Mouse (Mus musculus) left cerebral cortex, postnatal 36 days (tissue): ENCODE measurements around the gene Calu. TPM values are rescaled to one million over a fixed set of nuclear protein-coding genes. Genes with fewer than 3 reads are reported as not detected.
"Not testable (repeated sequence)": the region's sequence is repeated elsewhere in the genome, so short reads cannot be mapped to it uniquely, and the experiment has no call there.

Experiments
- DNase-seq, 2 experiments: peaks; one replicate each; pipeline ENCODE4 v3.0.0; 2021 to 2022; ENCODE audit warnings: low spot score in 2 of 2, mixed read lengths in 1 of 2
- intact Hi-C: fragments of 180-260 bp; cut with DNase I; formaldehyde crosslinking; loops from one replicate; pipeline ENCODE4 v1.15.1; 2025
- total RNA-seq, 2 experiments: library from RNA; stranded (reverse); gene quantifications; 2 replicates each; pipeline ENCODE4 v1.2.3; 2021

Gene Calu
- 10 to 100 TPM; 65.3 to 66.4 TPM for total RNA-seq

DNA sequence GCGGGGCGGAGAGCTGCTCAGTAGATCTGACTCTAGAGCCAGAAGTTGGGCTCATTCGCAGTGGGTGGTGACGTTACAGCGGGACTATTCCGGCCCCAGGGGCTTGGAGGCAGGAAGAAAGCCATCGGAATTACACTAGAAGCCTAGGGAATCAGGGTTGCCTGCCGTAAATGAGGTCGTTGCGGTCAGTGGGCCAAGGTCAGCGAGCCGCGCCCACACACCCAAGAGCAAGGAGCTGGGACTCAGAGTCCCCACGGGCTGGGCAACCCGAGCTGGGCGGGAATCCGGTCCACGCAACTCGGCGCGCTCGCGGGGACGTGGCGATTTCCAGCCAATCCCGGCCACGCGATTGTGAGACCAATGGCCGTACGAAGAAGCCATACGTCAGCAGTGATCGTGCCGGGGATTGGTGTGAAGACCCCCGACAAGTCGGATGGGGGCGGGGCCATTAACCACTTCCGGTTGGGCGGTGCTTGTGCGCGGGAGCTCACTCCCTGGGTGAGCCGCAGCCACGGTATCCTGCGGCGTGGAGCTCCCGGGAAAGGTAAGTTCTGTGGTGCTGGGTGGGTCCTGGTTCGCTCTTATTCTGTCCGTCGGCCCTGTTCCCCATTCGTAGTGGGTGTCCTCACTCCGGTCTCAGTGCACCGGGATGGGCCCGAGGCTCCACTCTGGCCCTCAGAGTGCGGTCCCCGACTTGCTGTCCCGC, at the start of gene Calu:
Gene Calu, plus strand, starts transcription at position 405 of the 706 bp plus-strand sequence.
- intact Hi-C loops = loop anchor here (10.0 kb wide), 1 partner anchor 163 kb away; no protein-coding TSS in a partner anchor
- DNase-seq = peak; percentile 98 to 99

DNA sequence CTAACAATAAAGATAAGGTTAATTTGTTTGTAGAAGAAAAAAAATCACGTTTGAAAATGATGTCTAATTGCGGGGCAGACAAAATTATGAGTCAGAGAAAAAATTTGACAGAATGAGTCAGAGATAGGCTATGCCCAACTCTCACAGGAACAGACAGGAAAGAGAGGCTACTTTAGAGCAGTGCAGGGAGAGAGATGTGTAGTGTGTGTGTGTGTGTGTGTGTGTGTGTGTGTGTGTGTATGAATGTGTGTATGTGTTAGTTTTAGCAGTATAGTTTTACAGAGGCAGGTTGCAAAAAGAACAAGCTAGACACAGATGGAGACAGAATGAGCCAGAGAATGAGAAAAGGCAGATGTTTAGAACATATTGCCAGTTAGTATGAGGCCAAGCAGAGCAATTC, 48.8 kb upstream of the Calu start:
- no peak for DNase-seq
- intact Hi-C loops = no loop called here

DNA sequence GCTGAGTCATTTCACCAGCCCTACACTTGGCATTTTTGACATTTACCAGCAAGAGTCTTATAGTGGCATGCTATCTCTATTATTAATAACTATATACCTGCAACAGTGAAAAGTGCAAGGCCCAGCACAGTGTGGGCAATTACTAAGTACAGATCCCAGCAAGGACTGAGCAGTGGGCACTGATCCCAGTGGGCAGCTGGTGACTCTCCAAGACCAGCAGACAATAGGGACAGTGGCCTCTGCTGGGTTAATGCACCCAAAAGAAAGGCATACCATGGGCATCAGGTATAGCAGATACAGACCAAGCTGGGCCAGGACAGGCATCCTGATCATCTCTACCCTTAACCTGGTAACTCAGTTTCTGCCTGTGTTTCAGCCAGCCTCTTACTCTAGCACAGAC, 44.6 kb upstream of the Calu start:
- DNase-seq = no peak
- intact Hi-C loops = no loop called here

DNA sequence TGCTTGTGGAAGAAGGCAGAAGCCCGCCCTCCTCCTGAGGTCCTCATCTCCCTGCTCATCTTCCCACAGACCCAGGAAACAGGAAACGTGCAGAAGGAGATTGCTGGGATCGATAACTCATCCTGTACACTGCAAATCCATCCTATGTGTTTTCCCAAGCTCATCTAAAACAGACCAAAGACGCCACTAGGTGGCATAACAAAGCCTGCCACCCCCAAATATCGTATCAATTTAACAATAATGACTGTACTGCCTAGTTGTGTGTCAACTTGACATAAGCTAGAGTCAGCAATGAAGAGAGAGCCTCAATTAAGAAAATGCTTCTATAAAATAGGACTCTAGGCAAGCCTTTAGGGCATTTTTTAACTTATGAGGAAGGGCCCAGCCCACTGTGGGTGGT, 44.1 kb upstream of the Calu start:
- intact Hi-C loops = no loop called here
- DNase-seq = no peak

DNA sequence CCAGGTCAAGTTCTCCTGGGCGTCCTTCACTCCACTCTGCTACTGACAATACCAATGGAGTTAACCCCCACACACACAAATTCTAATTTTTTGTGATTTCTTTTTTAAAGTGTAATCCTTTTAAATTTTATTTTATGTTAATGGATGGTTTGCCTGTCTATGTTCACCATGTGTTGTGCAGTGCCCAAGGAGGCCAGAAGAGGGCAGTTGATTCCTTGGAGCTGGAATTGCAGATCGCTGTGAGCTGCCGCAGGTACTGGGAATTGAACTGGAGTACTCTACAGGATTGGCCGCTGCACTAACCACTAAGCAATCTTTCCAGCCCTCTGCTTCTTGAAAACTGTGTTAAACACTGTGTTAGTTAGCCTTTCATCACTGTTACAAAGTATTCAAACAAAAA, 42.4 kb upstream of the Calu start:
- DNase-seq = no peak
- intact Hi-C loops = no loop called here

DNA sequence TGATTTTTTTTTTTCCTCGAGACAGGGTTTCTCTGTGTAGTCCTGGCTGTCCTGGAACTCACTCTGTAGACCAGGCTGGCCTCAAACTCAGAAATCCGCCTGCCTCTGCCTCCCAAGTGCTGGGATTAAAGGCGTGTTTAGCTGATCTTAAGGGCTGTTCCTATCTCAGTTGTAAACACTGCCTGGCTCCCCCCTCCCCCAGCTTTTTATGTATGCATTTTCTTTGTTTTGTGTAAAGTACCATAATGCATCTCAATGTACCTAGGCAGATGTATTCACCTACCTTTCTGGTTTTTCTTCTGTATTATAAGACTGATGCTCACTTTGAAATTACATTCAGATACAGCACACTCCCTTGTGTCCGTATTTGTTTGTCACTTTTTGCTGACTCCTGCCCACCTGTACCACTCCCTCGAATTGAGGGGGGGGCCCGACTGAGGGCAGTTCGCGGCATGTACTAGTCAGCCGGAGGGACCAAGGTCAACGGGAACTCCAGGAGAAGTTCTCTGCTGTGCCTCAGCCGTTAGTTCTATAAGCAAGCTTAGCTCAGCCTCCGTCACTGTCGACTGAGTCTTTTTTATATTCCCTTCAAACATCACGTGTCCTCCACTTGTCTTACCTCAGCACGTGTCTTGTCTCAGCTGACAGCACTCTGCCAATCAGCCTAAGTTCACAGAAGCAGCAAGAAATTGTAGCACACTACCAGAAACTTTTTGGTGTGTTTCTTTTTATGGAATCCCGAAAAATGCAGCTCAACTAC, 38.8 kb upstream of the Calu start:
- intact Hi-C loops = no loop called here

DNA sequence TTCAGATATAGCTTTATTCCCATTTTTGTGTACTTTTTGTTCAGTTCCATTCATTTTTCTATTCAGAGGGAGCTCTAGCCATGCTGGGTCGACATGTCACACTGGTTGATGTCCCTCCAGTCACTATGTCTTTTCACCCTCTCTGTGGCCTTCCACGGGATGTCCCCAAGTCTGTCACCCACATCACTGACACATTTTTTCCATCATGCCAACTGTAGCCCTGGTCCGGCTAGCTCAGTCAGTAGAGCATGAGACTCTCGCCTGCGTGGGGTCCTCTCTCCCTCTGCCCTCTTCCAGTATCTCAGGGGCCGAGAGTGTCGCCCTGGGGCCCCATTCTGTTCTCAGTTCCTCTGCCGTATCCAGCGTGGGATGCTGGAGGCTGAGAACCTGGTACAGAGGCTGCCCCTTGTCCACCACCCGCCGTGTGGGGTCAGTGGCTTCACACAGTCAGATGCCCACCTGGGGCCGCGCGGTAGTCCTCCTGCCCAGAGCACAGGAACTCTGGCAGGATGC, 34.1 kb upstream of the Calu start:
- DNase-seq = no peak
- intact Hi-C loops = no loop called here

More for the DNA sequence above, 38.8 kb upstream of the Calu start:
- DNase-seq = no peak

DNA sequence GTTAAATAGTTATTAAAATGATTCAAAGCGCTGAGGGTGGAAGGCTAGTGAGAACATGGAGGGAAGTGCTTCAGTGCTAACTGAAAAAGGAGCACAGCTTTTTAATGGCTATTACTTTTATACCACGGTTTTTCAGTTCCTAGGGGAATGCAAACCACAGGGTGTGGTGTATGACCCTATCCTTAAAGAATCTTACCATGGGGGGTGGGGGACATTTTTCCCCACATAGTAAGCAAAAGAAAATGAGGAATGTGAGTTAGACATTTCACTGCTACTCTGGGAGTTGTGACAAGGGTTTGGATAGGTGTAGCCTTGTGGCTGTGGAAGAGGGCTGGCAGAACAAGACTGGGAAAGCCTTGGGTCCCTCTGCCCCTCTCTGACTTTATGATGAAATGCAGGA, 30.6 kb upstream of the Calu start:
- DNase-seq = no peak
- intact Hi-C loops = no loop called here

DNA sequence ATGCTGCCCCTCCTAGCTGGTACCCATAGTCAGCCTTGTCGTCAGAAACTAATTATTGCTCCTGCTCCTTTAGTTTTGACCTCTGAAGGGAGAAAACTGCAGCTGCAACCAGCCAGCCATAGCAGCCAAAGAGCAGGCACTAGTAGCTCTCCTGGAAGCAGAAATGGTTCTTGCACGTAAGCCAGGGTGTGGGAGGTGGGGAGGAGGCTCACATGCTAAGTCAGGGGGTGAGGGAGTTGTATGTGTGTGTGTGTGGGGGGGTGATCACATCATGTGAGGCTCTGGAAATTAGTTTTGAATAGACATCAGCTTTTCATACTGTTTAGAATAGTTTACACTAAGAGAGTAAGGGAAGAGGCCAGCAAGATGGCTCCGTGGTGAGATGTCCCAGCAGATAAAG, 29.9 kb upstream of the Calu start:
- DNase-seq = no peak
- intact Hi-C loops = no loop called here

DNA sequence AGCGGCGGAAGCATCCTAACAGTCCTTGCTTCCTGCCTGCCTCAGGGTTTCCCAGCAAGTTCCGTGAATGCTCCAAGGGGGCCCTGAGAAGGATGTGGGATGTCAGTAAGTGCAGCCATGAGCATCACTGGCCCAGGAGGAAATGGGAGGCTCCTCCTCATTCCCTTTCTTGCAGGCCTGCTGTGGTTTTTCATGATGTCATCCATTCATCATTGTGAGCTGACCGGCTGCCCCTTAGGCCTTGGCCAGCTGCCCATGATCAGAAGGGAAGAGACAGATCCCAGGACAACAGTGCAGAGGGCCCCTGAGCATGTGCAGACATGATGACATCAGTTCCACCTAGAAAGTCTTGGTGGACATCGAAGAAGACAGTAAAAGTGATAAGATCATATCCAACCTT, 29.0 kb upstream of the Calu start, which contains the start of gene Fam71f1:
Gene Fam71f1, plus strand, starts transcription at position 262 of the 400 bp plus-strand sequence.
- DNase-seq = no peak
- intact Hi-C loops = no loop called here

DNA sequence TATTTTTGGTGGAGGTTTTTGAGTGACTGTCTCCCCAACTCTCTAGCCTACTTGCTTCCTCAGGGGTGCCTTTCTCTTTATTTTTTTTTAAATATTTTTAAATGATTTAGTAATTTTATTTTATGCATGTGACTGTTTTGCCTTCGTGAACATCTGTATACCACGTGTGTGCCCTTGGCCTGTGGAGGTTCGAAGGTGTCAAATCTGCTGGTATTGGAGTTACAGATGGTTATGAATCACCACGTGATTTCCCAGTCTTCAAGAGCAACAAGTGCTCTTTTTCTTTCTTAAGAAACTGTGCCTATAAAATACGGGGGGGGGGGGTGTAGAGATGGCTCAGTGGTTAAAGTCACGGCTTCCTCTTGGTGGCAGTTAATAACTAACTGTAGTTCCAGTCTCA, 26.3 kb upstream of the Calu start:
- intact Hi-C loops = no loop called here
- DNase-seq = no peak

DNA sequence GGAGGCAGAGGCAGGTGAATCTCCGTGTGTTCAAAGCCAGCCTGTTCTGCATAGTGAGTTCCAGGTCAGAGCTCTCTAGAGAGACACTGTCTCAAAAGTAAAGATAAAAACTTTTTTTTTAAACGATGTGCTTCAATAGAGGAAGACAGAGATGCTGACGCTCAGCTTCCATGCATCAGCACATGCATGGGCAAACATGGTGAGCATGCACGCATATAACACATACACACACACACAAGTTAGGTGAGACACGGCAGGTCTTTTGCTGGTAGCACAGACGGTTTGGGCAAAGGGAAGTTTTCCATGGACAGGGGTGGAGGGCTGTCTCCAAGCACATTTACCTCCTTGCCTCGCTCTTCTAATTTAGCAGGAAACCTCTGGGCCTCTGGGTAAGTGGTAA, 25.7 kb upstream of the Calu start:
- intact Hi-C loops = no loop called here
- DNase-seq = no peak

DNA sequence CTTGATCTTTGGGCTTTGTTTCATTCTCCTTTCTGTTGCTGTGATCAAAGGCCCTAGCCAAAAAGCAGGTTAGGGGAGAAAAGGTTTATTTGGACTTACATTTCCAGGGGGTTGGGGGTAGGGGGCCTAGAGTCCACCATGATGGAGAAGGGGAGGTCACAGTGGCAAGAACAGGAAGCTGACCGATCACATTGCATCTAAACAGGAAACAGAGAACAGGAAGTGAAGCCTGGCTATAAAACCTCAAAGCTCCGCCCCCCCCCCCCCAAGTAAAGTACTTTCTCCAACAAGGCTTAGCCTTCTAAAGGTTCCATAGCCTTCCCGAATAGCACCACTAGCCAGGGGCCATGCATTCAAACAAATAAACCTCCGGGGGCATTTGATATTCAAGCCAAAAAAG, 25.1 kb upstream of the Calu start:
- no peak for DNase-seq
- intact Hi-C loops = no loop called here

DNA sequence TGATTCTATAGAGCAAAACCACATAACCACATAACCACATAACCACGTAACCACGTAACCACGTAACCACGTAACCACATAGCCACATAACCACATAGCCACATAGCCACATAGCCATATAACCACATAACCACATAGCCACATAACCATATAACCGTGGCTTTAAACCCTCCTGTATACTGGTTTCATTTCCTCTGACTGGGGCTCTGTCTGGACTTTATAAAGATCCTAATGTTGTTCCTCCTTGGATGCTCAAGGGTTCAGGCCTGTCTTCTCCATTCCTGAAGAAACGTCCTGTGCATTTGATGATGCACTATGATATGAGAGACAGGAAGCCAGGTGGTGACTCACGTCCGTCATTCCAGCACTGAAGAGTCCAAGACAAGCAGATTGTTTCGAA, 20.9 kb upstream of the Calu start:
- intact Hi-C loops = no loop called here
- DNase-seq = no peak

DNA sequence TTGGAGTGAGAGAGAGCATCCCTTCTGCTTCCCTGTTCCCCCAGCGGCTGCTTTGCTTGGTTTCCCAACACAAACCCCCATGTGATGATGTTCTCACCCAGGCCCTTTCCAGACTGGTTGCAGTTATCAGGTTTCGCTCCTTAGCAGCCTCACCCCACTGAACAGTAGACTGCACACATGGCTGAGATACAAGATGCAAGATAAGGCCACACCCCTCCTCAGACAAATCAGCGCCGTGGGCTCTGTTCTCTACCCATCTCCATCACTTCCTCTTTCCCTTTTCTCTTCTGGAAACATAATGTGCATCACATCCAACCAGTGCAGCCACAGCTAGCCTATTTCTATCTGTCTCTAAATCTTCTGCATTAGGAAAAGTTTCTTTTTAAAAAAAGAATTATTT, 18.4 kb upstream of the Calu start:
- no peak for DNase-seq
- intact Hi-C loops = no loop called here

DNA sequence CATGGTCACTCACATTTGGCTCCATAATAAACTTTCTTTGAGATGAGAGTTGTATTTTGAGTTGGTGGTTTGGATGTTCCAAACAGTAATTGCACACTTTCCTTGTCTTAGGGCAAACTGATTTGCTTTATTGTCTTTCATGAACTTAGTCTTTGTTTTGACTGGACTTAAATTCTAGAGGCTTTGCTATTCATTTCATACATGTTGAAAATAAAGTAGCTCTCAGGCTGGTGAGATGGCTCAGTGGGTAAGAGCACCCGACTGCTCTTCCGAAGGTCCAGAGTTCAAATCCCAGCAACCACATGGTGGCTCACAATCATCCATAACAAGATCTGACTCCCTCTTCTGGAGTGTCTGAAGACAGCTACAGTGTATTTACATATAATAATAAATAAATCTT, 1.4 kb upstream of the Calu start:
- not testable (repeated sequence) for DNase-seq
- intact Hi-C loops = loop anchor here (10.0 kb wide), 1 partner anchor 162 kb away; no protein-coding TSS in a partner anchor

DNA sequence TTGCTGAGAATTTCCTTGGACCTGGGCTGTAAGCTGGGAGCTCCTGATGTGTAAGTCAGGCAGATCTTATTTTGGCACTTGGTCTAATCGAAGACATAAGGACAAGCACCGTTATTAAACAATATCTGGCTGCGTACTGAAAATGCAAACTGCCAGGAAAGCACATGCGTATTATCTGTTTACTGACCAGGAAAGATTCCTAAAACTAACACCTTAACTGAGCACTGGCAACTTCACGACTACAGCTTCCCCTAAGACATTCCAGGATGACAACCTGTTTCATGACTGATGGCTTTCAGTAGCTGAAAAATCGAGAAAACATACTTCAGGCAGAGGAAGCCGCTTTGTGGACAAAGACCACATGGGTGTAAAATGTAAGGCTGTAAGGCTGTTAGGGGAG, 680 bp upstream of the Calu start:
- intact Hi-C loops = loop anchor here (10.0 kb wide), 1 partner anchor 162 kb away; no protein-coding TSS in a partner anchor
- DNase-seq = peak in 1 of 2 experiments; percentile 5

DNA sequence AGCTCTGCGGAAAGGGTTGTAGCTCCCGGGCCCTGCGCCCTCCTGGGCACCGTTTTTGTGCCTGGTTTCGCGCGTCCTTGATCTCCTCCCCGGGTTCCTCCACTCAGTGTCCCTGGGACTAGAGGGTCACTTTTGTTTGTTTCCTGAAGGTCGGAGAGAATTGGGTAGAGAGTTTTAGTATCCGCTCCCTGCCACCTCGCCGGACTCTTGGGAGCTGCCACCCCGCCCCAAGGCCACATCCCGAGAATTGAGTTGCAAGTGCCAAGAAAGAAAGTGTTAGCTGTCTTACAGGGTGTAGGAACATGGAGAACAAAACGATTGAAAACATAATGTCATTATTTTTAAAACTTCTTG, 479 bp downstream of the Calu start:
- intact Hi-C loops = loop anchor here (10.0 kb wide), 1 partner anchor 164 kb away; no protein-coding TSS in a partner anchor
- no peak for DNase-seq

DNA sequence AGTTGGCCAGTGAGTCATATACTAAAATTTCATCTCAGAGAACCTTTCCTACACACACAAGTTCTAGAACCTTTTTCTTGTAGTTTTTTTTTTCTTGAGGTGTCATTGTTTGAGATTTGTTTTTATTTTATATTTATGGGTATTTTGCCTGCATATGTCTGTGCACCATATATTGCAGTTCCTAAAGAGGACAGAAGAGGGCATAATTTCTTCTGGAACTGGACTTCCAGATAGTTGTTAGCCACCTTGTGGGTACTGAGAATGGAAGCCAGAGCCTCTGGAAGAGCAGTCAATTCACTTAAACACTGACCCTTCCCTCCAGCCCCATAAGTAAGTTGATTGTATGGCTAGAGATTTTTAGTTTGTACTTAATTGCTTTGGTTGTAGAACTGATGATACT, 3.7 kb downstream of the Calu start:
- no peak for DNase-seq
- intact Hi-C loops = no loop called here

DNA sequence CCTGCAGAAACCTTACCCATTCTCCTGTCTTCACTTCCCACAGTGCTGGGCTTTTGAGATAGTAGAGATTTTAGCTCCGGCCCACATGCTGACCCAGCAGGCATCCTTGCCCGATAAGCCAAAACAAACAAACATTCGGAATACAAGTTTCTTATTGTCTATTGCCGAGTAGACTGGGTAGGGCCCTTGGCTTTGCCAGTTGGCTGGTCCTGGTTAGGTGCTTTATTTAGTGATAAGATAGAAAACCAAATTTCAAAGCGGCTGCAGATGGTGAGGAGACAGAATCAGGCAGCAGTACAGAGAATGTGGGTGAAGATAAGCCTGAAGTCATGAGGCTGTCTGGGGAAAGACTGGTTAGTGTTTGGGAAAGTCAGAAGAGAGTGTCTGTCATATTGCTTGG, 4.9 kb downstream of the Calu start:
- DNase-seq = no peak
- intact Hi-C loops = no loop called here

DNA sequence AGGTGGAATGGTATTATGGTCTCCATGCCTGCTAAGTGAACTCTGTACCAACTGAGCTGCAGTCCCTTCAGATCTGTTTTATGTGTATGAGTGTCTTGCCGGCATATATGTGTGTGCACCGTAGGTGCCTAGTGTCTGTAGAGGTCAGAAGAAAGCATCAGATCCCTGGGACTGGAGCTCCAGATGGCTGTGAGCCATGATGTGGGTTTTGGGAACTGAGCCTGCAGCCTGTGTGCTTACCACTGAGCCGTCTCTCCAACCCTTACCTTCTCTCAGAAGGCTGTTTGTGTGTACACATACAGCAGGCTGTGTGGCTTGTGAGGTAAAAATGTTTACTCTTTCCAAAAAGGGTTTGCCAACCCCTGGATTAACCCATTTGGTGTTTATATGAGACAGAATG, 11.5 kb downstream of the Calu start:
- no peak for DNase-seq
- intact Hi-C loops = no loop called here
